8 mouse cellular contexts compared by ENCODE assay signal in the genomic region with DNA sequence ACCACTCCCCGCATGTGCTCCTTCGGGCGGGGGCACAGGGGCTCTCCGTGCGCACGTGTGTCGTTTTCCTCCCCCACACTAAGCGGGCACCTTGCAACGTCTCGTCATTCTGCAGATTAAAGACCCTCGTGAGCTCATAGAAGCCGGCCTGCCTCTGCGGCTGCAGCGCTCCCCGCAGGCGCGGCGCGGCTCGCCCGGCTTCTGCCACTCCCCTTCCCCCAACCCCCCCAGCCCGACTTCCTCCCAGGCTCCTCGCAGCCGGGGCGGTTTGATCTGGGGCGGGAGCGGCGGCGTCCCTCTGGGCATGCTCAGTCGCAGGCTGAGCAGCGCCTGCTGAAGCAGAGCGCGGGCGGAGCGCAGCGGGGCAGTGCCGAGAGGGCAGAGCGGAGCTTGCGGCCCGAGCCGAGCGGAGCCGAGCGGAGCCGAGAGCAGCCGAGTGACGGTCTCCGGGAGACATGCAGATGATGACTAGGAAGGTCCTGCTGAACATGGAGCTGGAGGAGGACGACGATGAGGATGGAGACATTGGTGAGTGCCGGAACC. TPM values are rescaled to one million over a fixed set of nuclear protein-coding genes. Genes with fewer than 3 reads are reported as not detected.
DNase-seq lines count a peak whose midpoint lies in the region; ATAC-seq lines count a peak whose summit lies in the region.

A gene (plus strand): TSS at position 315 of the 543 bp plus-strand sequence.

- peak within 1 kb of the TSS; percentile 85 for H3K27ac ChIP-seq in intestine, embryonic 14.5 days (ENCODE audit: low read depth)

- peak within 1 kb of the TSS; percentile 94 for H3K9ac ChIP-seq in intestine, embryonic 14.5 days (ENCODE audit: low read length)

- H3K9me3 ChIP-seq in intestine, embryonic 14.5 days (ENCODE audit: control insufficient read depth, low read length): no peaks in the 10 kb centered on the region

- no peaks in the 10 kb centered on the region; the same call in 1 of the 2 replicates for H3K36me3 ChIP-seq in intestine, embryonic 14.5 days (ENCODE audit: control insufficient read depth, insufficient read depth, low read length)

- intact Hi-C loops in left cerebral cortex, postnatal 14 days (cut with DNase I): loop anchor here (5.0 kb wide), 1 partner anchor 97 kb away; no protein-coding TSS in a partner anchor

- H3K4me3 ChIP-seq in intestine, embryonic 14.5 days (ENCODE audit: low read depth, low read length): peak within 1 kb of the TSS; percentile 73

- peak; percentile 86 to 90 for DNase-seq in adrenal gland, adult 18-20 months (ENCODE audit: low spot score in 2 of 2)
- peak; percentile 97 for DNase-seq in embryo, embryonic 11 days
- DNase-seq in gastrocnemius, postnatal 25 days: peak; percentile 96
- peak; percentile 91 for DNase-seq in intestine, embryonic 14.5 days (ENCODE audit: low spot score)
- peak; percentile 91 to 94 for DNase-seq in left cerebral cortex, postnatal 14 days (ENCODE audit: low spot score in 2 of 2)
- DNase-seq in mesoderm, embryonic 11.5 days (ENCODE audit: low read depth, low spot score): peak; percentile 96
- peak; percentile 87 to 89 for DNase-seq in right cerebral cortex, postnatal 36 days (ENCODE audit: low spot score in 2 of 2)
- peak; percentile 95 for DNase-seq in yolk sac, embryonic 10.5 days (ENCODE audit: low spot score)

- peak; percentile 89 for ATAC-seq in intestine, embryonic 14.5 days (replicated peaks; ENCODE audit: low FRiP score, low TSS enrichment, low read depth)

- WGBS in intestine, embryonic 14.5 days: under 1% methylated on average over 51 of the region's 51 CpGs

- H3K4me2 ChIP-seq in intestine, embryonic 14.5 days (ENCODE audit: low read length): peak within 1 kb of the TSS; percentile 86

- H3K27me3 ChIP-seq in intestine, embryonic 14.5 days (replicated peaks; ENCODE audit: control insufficient read depth, insufficient read depth, low read length): no peaks in the 10 kb centered on the region

- H3K4me1 ChIP-seq in intestine, embryonic 14.5 days (replicated peaks; ENCODE audit: control insufficient read depth, insufficient read depth, low read length): peaks cover 43% of the 10 kb centered on the region

RNA-seq across cellular contexts. Expression of the gene that starts here (rescaled TPM):
- total RNA-seq in adrenal gland, adult 18-20 months (2021): 10 to 100 TPM; 56.5 to 64.2 TPM
- 10 to 100 TPM; 39.5 to 39.6 TPM for total RNA-seq in gastrocnemius, postnatal 25 days (2021)
- 66.2 and 71.8 TPM in 2 replicates for polyA plus RNA-seq in intestine, embryonic 14.5 days (2014; fragmentation: Nextera tagmentation; extraction: Ambion mirVana)
- 10 to 100 TPM; 16.9 to 22.0 TPM for total RNA-seq in left cerebral cortex, postnatal 14 days (2021)

Comparison
In these comparisons a context has a peak if more than half of its experiments do, and no peak if none do; other contexts are left out.
1. Peak in every context shown above with its lines: DNase-seq, ATAC-seq, H3K4me3 ChIP-seq and H3K27ac ChIP-seq.